Mouse (Mus musculus): ENCODE measurements at regions not wholly inside any gene's neighbourhood (a gene's known extent, or its start where the extent isn't known, plus 50 kb on each side); places are given as distances from the start of the nearest gene placed in this dataset.

DNA sequence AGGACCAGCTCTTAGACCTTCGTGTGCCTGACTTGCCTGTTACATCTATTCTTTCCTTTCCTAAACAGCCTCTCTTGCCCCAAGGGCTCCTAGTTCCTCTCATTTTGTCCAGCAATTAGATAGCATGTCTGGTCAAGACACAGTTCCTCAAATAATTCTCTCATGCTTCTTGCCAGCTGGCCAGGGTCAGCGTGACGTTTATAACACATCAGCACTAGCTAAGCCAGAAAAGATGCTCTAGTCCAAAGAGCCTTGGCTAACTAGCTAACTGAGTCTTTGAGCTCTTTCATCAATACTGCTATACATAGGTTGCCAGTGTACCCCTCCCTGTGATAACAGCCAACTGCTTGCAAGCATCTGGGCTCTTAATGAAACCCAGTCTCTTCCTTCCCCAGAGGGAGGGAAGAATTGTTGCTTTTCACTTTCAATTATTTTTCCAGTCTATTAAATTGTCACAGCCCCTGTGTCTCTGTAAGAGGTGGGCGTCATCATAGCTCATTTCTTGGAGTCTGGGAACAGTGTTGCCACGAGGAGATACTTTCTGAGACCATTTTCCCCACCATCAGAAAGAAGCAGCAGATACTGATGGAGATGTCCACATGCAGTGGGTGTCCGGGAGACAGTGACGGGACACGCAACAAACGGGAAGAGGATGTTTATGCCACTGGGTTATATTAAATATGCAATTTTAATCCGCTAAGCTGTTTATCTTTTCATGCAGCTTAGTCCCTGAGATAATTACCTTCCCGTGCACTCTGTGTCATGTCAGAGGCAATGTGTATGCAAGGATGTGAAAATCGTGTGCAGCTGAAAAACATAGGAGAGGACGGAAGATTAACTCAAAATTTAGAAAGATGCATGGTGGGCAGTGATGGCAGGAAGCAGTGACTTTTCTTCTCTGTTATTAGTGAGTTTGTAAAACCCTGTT, 250.1 kb upstream of the Nmur2 start:
- no peak for DNase-seq (ENCODE audit: low spot score in 2 of 2)

DNA sequence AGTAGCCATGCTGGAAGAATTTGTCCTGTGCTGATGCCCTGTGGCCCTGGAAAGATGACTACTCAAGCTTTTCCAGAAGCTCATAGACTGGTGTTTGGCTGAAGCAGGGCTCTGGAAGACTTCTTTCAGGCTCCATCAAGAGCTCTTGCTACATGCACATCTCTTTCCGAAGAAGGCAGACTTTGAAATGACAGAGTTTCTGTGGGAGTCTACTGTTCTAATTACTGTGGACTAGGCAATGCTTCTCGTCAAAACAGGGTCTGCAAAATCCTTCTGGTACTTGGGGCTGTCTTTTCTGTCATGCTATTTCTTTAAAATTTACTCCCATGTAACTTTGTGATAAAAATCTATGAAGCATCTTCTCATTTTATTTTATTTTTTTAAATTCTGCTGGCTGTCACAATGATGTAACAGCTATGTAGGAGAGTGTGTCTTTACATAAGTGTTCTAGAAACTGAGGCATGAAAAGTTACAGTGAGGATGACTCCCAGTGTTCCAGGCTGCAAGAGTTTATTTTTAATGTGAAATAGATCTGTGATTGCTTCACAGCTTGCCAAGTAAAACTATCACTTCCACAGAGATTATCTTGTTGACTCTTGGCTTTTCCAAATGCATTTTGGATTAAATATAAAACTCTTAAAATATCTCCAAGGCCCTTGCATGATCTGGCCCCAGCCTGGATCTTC, 244.9 kb upstream of the Nmur2 start:
- no peak for DNase-seq (ENCODE audit: low spot score in 2 of 2)

DNA sequence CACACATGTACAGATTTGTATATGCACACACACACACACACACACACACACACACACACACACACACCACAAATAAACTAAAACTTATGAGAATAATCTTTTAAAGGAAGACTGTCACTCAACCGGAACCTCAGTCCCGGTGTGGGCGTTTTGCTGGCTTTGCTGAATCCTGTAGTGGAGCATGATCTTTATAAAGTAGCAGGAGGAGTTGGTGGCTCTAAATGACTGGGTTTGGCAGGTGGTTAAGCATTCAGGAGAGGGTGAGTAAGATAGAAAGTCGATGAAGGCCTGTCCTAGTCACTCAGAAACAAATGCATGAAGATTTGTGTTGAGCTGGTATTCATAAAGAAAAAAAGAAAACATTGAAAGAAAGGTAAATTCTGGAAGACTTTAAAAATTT, 240.4 kb upstream of the Nmur2 start:
- DNase-seq (ENCODE audit: low spot score in 2 of 2): no peak

DNA sequence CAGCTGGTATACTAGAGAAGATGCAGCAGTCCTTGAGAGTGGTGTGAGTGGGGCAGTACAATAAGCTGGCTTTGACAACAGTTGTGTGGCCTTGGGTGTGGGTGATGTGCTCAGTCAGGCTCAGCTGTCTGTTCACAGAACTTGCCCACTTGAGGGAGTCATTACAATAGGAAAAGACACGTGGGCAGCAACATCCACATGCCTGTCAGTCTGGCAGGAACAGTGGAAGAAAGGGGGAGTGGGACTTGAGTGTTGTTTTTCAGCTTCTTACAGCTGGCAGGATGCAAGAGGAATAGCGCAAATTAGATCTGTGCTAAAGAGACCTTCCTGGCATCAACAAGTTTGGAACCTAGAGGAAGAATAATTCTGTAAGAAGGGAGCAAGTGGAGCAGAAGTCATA, 239.4 kb upstream of the Nmur2 start:
- no peak for DNase-seq (ENCODE audit: low spot score in 2 of 2)

DNA sequence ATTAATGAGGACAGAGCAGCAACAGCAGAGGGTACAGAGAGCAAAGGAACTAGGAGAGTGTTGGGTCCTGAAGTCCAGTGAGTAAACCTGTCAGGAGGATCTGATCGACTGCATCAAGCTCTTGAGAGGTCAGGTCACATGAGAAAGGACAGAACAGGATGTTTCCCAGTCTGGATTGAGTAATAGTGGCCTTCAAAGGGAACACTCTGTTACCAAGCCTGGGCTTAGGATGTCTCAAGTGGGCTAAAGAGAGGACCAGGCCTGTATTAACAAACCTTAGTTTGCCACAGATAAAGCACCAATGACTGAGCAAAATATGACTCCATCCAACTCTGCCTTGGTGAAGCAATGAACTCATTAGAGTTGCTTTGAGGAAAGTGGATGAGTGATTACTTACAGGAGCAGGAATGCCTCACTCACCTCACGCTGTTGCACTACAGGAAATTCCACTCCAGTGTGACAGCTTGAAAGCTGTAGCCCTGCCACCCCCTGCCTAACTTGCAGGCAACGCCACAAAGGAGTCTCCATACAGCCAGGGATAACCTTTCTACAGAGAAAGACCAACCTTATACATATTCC, 229.2 kb upstream of the Nmur2 start:
- no peak for DNase-seq (ENCODE audit: low spot score in 2 of 2)

DNA sequence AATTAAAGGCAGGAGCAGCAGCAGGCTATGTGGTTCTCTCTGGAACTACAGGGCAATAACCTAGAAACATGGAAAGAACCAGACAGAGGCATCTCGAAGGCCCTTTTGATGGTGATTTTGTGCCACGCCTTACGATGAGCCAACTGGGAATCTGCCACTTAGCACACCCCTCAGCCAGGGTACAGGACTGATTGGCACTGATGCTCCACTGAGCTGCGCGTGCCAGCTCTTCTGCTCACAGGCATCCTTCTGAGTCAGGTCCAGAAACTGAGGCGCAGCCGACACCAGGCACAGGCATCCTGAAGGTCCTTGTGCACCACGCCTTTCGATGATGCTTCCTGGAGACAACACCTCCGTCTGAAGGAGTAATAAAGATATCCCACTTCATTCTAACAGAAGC, 221.9 kb upstream of the Nmur2 start:
- DNase-seq (ENCODE audit: low spot score in 2 of 2): no peak

DNA sequence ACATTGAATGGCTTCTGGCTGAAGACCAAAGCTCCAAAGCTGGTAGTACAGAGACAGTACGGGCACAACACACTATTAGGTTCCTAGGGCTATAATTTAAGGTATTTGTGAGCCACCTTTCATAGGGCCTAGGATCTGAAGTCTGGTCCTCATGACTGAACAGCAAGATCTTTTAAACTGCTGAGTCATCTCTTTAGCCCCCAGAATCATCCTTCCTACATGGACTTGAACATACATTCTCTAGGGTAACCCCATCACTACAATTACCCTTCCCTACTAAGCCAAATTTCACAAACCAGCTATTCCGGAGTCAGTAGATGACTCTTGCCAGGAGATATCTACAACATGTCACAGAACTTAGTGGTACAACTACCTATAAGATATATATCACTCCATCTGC, 215.5 kb upstream of the Nmur2 start:
- DNase-seq (ENCODE audit: low spot score in 2 of 2): no peak

DNA sequence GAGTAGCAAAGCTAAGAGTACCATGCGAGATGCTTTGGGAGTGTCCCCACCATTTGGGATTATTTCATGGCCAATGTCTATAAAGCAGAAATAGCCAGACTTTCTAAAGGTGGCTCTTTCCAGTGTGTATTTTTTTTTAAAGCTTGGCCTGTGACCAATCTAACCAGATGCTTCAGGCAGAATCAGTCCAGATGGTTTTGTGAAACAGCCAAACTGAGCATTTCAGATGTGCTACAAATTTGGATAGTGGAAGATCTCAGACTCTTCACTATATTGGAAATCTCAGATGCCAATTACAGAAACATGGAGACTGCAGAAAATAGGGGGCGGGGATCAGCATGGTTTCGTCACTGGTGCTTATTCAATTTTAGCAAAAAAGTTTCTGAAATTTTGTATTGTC, 213.6 kb upstream of the Nmur2 start:
- DNase-seq (ENCODE audit: low spot score in 2 of 2): no peak

DNA sequence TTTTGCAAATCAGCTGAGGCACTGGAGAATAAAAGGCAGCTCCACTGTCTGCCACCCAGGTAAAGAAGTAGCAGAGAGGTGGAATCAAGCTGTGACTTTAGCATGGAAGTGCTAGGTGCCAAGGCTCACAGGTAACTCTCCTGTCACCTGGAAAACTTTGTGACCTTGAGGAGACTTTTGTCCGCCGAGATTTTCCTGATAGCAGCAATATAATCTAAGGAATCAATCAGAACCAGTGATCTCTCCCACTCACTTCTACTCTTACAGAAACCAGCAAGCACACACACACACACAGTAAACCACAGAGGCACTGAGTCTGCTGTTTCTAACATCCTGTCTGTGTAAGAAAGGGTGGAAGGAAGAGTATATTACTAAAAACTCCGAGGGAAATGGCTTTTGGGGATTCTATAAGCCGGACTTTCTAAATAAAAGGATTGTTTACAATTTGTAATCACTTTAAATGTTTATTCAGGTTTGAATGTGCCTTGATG, 206.6 kb upstream of the Nmur2 start:
- DNase-seq (ENCODE audit: low spot score in 2 of 2): no peak

DNA sequence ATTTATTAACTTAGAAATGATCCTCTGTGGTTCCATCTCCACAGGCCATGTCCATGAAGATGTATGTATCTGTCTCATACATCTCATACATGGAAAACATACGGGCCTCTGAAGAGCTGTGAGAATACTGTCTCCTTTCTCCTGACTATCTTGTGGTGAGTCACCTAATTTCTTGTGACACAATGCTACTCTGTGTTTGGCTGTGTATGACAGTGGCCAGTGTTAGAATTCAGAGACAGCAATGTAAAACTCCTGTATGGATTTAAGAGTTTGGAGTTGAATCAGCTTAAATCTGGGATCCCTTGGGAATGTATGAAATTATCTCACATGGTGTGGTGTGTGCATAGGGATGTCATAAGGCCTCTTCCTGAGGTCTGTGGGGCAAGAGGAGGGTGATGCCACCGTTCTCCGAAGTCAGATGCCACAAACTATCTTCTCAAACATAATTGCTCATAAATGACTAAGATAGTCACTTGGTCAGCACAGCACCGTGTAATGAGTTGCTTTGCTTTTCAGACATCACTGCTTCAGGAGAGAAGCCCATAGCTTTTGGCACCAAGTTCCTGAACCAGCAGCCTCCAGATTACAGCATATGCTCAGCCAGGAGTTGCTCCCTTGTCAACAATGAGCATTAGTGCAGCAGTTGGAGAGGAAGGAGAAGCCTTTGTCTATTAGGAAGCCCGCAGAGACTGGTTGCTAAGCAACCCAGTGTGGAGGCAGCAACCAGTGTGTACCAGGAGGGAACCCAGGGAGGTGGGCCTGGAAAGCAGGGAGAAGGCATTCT, 205.9 kb upstream of the Nmur2 start:
- peak; percentile 66 to 77 for DNase-seq (ENCODE audit: low spot score in 2 of 2)

DNA sequence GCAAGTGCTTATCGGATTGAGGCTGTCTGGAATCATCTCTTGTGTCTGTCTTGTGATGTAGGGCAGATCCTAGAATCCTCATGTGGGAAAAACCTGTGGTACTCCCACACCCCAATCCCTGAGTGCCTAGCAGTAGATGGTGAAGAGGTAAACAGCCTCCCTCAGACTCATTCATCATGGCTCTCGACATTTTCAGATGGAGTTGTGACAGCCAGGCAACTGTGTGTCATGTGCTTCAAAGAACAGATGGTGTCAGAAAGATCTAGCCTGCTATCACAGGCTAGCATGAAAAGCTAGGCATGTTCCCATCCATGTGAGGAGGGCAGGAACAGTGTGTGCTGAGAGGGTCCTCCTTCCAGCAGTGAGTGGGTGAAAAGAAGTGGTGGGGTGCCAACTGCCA, 204.1 kb upstream of the Nmur2 start:
- DNase-seq (ENCODE audit: low spot score in 2 of 2): peak in 1 of 2 experiments; percentile 26

DNA sequence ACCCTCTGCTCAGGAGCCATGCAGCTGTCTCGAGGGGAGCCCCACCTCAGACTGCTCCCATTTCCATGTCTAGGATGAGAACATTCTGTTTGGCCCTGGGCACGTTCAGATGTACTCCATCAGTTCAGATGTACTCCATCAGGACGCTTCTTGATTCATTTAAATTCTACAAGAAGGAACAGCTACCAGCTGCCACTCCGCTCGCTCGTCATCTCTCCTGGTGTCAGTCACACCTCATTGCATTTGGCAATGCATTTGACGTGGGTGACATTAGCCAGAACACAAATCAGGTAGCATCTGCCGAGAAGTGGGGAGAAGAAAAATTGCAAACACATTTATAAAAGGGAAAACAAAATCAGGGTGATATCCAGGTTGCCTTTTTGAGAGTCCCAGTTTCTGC, 202.6 kb upstream of the Nmur2 start:
- DNase-seq (ENCODE audit: low spot score in 2 of 2): peak in 1 of 2 experiments; percentile 11

DNA sequence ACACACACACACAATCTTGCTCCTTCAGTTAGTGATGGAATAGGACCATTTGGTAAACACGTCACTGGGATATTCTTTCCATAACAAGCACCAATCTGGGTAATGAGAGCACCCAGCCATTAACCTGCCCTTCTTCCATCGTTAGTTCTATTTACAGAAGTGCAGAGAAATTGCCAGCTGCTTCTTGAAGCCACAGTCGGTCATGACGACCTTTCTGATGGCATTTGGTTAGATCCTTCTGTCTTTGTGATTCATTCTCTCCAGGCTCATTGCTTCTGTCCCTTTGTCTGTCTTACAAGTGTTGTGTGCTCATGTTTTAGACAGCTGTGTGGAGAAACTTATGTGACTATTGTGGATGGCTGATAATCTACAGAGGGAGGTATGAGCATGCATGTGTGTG, 197.9 kb upstream of the Nmur2 start:
- DNase-seq (ENCODE audit: low spot score in 2 of 2): no peak

DNA sequence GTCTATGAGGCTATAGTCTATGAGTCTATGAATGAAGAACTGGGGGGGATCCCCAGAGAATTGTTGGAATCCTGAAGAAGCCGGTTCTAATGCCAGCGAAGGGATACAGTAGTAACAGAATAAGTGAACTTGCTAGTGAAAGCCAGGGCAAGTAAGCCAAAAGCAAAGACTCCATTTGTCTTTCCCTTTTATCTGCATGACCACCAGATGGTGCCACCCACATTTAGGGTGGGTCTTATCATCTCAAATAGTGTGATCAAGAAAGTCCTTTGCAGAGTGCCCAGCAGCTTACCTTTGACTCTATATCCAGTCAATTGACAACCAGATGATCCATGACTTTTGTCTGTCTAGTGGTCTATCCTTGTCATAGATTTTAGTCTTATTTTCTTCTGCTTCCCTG, 184.2 kb upstream of the Nmur2 start:
- DNase-seq (ENCODE audit: low spot score in 2 of 2): no peak

DNA sequence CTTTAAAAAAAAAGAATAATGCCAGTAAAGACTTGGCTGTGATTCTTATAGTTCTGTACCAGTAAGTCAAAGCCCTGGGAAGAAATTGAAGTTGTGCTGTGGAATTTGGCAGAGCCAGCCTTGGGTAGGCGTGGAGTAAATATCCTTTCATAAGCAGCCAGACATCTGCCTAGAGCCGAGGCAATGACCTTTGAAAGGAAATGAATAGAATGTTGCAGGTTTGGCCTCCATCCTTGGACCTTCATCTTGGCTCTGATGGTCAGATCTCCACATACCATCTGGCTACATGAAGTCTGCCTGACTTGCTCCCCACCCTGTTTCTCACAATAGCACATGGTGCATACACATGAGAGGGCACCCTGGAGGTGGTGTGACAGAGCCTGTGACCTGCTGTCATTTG, 174.9 kb upstream of the Nmur2 start:
- DNase-seq (ENCODE audit: low spot score in 2 of 2): no peak

DNA sequence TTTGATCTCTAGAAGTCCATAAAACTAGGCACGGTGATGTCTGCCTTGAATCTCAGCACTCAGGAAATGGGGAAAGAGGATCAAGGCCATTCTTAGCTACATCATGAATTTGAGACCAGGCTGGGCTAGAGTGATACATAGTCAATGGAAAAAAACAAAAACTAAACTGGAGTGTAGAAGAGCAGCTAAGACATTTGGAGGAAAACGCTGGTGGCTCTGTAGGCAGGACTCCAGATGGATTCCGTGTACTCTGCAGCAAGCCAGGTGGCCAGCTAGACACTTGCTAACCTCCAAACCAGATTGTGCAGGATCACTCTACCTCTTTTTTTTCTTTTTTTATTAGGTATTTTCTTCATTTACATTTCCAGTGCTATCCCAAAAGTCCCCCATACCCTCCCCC, 161.0 kb upstream of the Nmur2 start:
- DNase-seq (ENCODE audit: low spot score in 2 of 2): no peak

DNA sequence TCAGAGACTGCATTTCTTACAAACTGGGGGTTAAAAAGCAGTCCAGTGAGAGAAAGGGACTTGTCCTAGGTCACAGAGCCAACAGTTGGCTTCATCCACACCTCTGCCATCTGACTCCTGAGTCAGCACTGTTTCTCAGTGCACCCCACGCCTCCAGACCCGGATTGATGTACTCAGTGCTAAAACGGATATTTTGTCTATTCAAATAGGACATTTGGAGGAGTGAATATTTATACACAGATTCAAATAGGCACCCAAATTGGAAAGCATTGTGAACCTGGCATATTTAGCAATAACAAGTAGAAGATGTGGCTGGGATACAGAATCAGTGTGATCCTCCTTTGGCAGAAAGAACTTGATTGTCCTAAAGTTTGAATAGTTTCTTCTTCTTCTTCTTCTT, 154.5 kb upstream of the Nmur2 start:
- no peak for DNase-seq (ENCODE audit: low spot score in 2 of 2)

DNA sequence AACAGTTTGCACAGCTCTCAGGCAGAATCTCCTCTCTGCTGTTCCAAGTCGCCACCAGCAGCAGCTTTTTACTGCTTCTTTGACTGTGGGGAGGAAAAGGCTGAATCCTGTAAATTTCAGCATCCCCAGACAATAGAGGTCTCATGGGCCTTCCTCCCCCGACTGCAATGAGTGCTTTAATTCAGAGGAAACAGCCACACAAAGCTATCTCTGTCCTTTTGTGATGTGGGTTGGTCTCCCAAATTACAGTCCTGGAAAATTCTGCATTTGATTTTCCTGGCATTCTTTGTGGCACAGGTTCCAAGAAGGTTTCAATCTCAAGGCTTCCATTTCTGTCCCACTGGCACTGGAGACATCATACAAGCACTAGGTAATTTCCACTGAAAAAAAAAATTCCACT, 152.6 kb upstream of the Nmur2 start:
- DNase-seq (ENCODE audit: low spot score in 2 of 2): no peak

DNA sequence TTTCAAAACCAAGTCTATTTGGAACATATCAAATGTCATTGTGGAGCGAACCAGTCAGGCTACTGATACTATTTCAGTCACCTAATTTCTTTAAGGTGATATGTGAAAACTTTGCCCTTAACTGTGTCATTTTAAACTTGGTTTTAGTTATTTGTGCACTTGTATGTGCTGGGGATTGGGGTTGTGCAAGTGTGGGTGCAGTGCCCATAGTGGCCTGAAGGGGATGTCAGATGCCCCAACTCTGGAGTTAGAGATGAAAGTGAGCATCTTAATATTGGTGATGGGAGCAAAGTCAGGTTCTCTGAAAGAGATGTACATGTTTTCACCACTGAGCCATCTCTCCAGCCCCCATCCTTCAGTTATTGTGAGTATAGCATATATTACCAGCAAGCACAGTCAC, 133.1 kb upstream of the Nmur2 start:
- DNase-seq (ENCODE audit: low spot score in 2 of 2): no peak

DNA sequence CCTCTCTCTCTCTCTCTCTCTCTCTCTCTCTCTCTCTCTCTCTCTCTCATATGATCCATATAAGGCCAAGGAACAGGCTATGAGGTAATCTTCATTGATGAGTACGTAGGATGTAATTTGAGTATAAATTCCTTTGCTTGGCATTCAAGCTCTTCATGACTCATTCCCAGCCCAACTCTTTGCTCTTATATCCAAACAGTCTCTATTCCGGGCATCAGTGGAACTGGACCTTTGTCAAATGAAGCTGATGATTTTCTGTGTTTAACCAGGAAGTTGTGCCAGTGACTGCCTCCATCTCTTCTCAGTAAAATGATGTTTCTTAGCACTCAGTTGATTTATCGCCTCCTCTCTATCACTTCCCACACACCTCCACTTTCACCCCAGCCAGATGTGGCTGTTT, 132.4 kb upstream of the Nmur2 start:
- no peak for DNase-seq (ENCODE audit: low spot score in 2 of 2)

DNA sequence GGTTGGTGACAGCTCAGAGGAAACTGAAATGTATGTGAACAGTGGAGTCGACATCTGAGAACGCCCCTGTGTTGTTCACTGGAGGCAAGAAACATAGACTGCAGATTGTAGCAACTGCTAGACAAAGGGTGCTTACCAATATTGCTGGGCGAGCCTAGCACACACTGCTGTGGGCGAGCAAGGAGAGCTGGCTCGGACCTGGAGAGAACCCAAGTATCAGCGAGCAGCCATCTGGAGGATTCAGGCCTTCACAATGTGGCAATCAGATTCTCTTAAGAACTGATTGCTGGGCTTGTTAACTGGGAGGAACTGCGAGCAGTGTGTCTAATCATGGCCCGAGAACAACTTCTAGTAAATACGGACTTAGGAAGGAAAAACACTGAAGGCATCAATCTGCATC, 128.8 kb upstream of the Nmur2 start:
- DNase-seq (ENCODE audit: low spot score in 2 of 2): peak; percentile 17 to 21

DNA sequence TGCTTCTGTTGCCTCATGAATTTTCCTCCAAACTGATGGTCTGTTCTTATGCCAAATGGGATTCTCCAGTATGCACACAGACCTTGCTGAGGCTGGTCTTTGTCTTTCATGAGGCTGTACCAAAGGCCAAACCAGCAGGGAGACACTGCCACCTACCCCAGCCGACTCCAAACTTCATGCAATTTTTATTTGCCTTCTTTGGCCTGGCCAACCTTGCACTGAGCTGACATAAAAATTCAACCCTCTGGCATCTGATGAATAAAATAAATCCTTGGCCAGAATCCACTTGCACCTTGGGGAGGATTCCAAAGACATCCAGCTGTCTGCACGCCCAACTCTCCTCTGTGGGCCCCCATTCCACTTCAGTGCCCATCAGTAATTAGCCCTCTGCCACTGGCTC, 126.0 kb upstream of the Nmur2 start:
- no peak for DNase-seq (ENCODE audit: low spot score in 2 of 2)
